Comparison of ENCODE assay signal across 8 mouse cellular contexts in the genomic region with DNA sequence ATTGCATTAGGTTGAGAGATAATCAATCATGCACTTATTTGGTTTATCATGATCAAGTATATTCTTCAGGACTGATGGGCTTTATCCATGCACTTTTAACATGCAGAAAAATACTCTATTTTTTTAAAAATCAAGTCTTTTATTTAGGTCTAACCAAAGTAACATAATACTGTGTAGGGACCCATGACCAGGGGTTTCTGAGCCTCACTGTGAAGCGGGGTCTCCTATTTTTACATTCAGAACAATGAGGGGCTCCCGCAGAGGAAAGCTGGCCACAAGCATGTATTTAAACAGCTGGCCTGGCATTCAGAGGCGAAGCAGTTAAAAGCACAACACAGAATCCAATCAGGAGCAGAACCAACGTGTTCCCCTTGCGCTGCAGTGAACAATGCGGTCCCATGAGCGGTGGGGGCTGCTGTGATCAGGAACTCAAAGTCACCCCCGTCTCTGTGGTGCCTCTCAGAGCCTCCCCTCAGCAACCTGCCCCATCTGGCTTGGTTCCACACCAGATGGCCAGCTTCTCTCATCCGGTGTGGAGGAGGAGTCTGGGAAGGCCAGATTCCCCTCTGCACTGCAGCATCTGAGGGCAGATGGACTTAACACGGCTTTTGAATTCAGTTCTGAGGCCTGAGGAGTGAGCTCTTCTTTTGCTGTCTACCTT.
DNase-seq lines count a peak whose midpoint lies in the region; ATAC-seq lines count a peak whose summit lies in the region.

No protein-coding gene starts in this region.

- no peak overlapping the region for H3K4me2 ChIP-seq in intestine, embryonic 15.5 days (replicated peaks)
- 0 out of 2 replicates have a peak overlapping the region, but pooled peaks have one; percentile 0 for H3K4me2 ChIP-seq in neural tube, embryonic 13.5 days

- 0 out of 2 replicates have a peak, but pooled peaks cover 3% of the 10 kb centered on the region for H3K4me1 ChIP-seq in intestine, embryonic 15.5 days (replicated peaks)
- H3K4me1 ChIP-seq in neural tube, embryonic 13.5 days (replicated peaks), result peaks cover 23% of the 10 kb centered on the region

- 49% methylated on average over 10 of the region's 10 CpGs for WGBS in intestine, embryonic 15.5 days
- 31% methylated on average over 10 of the region's 10 CpGs for WGBS in neural tube, embryonic 13.5 days

- no peaks in the 10 kb centered on the region for H3K36me3 ChIP-seq in intestine, embryonic 15.5 days
- no peaks in the 10 kb centered on the region for H3K36me3 ChIP-seq in neural tube, embryonic 13.5 days

- no peak overlapping the region; the same call in 1 of the 2 replicates for H3K27ac ChIP-seq in intestine, embryonic 15.5 days
- H3K27ac ChIP-seq in neural tube, embryonic 13.5 days (replicated peaks), result peak overlapping the region; percentile 76

- H3K27me3 ChIP-seq in intestine, embryonic 15.5 days (replicated peaks), result no peaks in the 10 kb centered on the region
- no peaks in the 10 kb centered on the region for H3K27me3 ChIP-seq in neural tube, embryonic 13.5 days

- ATAC-seq in frontal cortex, adult (ENCODE audit: low TSS enrichment), result no peak
- ATAC-seq in intestine, embryonic 15.5 days, result peak; percentile 69
- ATAC-seq in neural tube, embryonic 13.5 days (ENCODE audit: low read depth), result peak; percentile 78
- no peak for ATAC-seq in CD4-positive, CD25-positive, alpha-beta regulatory T cell, adult 4 months

- DNase-seq in frontal cortex, postnatal 10 days (ENCODE audit: low spot score in 2 of 2), result peak; percentile 27 to 36
- DNase-seq in right cerebral cortex, postnatal 4 days, result peak; percentile 20
- no peak for DNase-seq in right cerebral cortex, adult 18-20 months
- DNase-seq in urinary bladder, postnatal 14 days (ENCODE audit: low spot score), result no peak

- H3K9me3 ChIP-seq in intestine, embryonic 15.5 days, result no peaks in the 10 kb centered on the region
- no peaks in the 10 kb centered on the region for H3K9me3 ChIP-seq in neural tube, embryonic 13.5 days

- H3K9ac ChIP-seq in intestine, embryonic 15.5 days, result no peak overlapping the region
- H3K9ac ChIP-seq in neural tube, embryonic 13.5 days, result no peak overlapping the region

- H3K4me3 ChIP-seq in intestine, embryonic 15.5 days (replicated peaks), result no peak overlapping the region
- no peak overlapping the region for H3K4me3 ChIP-seq in neural tube, embryonic 13.5 days

Comparison
In these comparisons a context has a peak if more than half of its experiments do, and no peak if none do; other contexts are left out.
1. DNase-seq: peak in frontal cortex, postnatal 10 days (2 of 2) and right cerebral cortex, postnatal 4 days (single experiment); none in right cerebral cortex, adult 18-20 months (single experiment) and urinary bladder, postnatal 14 days (single experiment).
2. ATAC-seq: peak in intestine, embryonic 15.5 days (single experiment) and neural tube, embryonic 13.5 days (single experiment); none in frontal cortex, adult (single experiment) and CD4-positive, CD25-positive, alpha-beta regulatory T cell, adult 4 months (single experiment).